Mouse (Mus musculus) gastrocnemius, adult 18-20 months (tissue): Measurements from ENCODE around the gene Tchp. TPM values are rescaled to one million over a fixed set of nuclear protein-coding genes. Genes with fewer than 3 reads are reported as not detected.

ENCODE experiments used
- DNase-seq: peaks from one replicate; pipeline ENCODE4 v3.0.0; 2021; ENCODE audit warnings: low spot score
- total RNA-seq, 2 experiments: library from RNA; stranded (reverse); gene quantifications; 2 replicates each; pipeline ENCODE4 v1.2.3; 2021

Tchp gene
- total RNA-seq, 2 experiments from 2014 or later, result 2.3 to 2.9 TPM

DNA sequence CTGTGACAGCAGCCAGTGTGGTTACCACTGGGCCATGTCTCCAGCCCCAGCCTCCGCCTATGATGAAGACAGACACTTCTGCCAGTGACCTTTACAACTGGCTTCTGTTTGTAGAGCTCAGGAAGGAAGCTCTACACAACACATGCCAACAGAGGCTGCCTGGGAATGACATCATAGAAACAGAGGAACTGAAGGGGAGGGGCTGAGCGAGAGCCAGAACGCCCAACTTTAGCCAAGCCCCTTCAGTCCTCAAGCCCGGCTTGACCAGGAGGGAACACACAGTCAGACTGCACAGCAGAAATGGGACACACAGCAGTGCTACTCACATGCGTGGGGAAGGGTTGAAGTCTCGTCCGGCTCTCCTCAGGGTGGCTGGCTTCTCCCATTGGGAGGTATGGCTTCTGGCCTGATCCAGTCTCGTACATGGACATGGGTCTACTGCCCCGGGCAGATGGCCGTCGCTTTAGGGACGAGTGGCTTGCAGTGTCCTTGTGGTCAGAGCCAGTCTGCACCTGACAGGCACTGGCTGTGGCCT is 31.2 kb downstream of the Tchp start:
- DNase-seq, result peak; percentile 77

DNA sequence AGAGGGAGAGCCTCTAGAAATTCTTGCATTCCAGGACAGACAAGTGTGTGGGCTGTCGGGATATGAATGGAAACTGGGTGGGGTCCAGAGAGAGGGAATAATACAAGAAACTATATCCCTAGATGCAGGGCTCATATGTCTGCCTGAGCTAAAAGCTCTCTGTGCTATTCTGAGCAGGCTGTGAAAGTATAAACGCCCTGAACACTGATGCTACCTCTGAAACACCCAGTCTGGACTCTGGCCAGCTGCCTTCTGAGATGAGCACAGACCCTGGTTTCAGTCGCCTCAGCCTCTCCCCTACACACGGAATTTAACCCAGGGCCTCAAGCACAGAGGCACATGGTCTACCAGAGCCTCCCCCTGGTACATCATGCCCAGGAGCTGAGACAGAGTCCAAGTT is 33.0 kb downstream of the Tchp start:
- peak; percentile 58 for DNase-seq

DNA sequence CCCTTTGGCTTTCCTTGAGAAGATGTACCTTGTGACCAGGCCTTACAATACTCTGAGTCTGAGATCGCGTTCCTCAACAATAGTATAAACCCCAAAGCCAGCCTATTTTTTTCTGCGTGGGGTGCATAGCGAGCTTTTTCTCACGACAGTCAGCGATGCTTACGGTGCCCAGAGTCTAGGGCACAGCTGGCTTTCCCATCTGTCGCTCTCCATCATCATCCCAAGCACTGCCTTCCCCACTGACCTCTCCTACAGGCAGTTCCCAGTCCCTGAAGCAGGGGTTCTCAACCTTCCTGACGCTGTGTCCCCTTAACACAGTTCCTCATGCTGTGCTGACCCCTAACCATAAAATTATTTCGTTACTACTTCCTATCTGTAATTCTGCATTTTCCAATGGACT is 35.0 kb downstream of the Tchp start:
- no peak for DNase-seq

DNA sequence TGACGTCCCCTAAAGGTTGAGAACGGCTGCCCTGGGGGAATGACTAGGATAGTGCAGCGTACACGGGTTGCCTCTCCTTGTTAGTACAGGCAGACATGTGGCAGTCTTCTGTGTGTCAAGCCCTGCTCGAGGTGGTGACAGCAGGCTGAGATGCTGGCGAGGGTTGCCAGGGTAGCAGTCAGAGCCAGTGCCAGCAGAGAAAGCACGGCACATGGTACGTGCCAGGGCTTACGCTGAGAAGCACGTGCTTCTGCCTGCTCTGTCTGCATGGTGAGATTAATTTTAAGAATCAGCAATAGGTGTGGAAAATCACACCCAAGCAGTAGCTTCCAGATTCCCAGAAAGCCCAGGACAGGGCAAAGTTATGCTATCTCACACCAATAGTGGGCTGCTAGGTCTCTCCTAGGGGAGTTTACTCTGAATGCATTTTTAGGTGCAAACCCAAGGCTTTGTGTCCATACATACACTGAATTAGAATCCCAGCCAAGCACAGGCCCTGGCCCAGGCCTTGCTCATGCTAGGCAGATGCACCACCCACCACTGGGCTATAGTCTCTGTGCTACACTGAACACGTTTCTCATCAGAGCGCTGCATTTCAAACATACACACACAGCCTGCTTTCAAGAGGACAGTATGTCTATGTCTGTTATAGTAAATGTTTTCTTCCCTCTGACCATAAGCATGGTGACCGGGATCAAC is 35.6 kb downstream of the Tchp start:
- no peak for DNase-seq

DNA sequence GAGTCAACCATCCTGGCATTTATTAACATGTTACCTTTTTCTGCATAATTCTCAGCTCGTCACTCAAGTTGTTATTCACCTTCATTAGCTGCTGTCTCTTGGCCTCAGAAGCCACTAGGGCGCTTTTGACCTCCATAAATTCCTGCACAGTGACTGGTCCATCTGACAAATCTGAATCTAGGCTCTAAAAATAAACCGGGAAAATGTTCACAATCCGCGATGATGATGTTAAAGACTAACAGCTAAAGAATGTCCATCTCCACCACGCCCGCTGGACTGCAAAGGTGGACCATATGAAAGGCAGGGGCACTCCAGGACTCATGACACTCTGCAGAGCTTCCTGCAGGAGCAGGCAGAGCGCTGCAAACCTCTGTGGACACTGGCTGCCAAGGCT is 36.1 kb downstream of the Tchp start:
- DNase-seq, result no peak

DNA sequence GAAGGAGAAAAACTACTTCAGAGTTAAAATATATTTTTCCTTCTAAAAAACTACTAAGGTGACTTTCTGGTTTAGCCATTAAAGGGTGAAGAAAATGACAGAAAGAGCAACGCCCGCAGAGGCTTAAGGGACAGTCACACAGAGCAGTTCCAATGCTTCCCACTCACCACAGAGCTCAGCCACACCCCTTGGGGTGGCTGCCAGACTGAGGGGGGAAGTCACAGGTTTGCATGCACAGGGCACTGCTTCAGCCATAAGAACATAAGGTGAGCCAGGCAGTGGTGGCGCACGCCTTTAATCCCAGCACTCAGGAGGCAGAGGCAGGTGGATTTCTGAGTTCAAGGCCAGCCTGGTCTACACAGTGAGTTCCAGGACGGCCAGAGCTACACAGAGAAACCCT is 38.0 kb downstream of the Tchp start:
- no peak for DNase-seq

DNA sequence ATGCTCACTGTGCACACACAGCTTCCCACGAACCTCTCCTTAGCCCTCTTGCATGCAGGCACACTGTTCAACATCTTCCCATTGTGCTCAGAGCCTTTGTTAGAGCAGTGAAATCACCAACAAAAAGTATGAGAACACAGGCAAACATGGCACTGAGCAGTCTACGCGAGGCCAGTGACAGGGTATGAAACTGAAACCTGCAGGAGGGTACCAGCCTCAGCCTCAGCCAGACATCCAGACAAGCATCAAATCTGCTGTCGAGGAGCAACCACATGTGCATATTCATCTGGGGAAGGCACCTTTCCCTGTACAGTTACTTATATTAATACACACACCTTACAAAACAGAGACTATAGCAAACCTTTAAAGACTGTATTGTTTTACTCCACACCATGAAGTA is 39.3 kb downstream of the Tchp start:
- no peak for DNase-seq

DNA sequence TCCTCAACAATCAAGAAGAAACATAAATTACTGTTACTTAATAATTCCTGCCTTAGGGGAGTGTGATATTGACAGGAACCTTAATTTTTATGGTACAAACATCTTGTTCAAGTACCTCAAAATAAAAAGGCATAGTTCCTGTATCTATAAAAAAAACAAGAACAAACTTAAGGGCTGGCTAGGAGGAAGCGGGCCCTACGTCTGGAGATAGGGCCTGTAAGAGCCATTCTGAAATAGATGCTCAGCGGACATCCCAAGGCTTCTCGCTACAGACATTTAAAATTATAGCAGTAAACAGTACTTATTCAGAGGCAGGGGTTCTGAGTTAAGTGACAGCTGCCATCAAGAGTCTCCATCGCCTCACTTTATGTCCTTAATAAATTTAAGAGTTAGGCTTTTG is 40.0 kb downstream of the Tchp start:
- DNase-seq, result no peak

DNA sequence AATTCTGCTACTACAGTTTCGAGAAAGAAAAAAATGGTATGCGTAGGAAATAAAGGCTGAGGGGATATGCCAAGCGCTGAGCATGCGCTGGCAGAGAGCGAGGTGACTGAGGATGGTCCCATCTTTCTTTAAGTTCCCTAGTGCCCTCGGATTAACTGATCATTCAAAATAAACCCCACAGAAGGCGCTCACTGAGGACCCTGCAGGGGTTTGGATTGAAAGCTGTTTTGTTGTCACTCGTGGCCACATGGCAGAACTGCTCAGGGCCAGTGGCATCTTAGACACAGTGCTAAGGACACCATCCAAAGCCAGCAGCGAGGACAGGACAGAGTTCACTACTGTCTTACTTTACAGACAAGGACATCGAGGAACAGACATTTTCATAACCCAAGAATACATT is 42.8 kb downstream of the Tchp start:
- DNase-seq, result no peak

DNA sequence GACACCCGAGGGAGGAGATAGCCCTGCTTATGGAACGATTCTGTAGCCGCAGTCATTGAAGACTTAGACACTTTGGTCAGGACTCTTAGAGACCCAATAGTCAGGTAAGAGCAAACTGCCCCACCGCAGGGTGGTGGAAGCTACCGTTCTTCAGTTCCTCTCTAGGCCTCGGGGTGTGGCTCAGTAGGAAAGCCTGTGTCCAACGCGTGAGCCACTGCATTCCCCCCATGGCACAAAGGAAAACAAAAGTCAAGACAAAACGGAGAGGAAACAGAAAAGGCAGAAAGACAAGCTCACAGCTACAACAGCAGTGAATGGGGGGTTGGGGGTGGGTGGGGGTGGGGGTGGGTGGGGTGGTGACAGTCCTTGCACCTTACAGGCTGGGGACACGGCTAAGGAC is 44.8 kb downstream of the Tchp start:
- no peak for DNase-seq

DNA sequence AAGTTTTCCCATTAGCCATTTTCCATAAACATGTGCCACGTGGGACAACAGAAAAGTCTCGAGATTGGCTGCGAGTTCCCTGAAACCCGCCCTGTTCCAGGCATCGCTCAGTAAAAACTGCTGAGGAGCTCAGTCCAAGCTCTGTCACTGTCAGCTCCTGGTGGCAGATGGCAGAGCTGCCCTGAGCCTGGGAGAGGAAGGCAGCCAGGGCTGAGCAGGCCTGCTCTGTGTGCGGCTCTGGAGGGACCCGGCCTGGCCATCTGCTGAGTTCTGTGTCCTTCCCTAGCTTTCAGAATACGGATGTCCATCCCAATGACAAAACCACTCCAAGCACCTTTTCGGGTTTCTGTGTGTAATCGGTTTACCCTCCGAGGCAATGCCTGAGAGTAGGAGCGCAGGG is 45.8 kb downstream of the Tchp start:
- no peak for DNase-seq

DNA sequence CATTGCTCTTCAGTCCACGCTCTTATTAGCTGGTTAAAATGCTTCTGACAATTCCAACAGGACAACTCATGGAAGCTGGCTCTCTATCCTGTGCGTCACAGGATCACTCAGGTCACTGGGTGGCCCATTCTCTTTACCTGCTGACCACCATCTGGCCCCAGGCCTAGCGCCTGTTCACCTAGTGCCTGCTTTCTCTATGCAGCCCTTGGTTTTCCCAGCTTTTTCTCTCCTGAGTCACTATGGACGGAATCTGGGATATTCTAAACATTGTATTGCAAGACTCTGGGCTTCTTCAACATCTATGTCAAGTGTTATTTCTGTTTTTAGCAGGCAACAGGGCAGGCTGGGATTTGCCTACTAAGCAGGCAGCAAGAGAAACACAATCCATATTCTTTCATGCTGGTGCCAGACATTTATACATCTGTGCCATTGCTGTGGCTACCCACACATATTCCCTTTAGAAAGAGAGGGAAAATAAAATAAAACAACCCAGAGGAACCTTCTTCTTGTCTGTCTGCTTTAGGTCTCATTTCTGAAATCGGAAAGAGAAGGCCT is 52.1 kb downstream of the Tchp start:
- DNase-seq, result no peak

DNA sequence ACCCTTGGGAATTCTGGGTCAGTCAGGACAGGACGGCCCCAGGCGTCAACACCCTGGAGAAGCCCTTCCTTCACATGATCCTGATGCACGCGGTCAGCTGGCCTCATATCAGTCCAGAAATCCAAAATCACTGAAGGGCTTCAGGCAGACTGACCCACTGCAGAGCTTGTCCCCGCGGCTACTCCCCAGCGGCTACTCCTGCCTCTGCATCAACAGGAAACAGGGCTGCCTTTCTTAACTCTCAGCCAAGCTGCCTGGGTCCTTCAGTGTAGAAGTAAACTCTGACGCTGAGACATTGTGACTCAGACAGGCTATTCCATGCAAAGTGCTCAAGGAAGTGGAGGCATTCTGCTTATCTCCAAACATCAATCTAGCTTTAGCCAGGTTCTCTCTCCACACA is 54.4 kb downstream of the Tchp start:
- no peak for DNase-seq

DNA sequence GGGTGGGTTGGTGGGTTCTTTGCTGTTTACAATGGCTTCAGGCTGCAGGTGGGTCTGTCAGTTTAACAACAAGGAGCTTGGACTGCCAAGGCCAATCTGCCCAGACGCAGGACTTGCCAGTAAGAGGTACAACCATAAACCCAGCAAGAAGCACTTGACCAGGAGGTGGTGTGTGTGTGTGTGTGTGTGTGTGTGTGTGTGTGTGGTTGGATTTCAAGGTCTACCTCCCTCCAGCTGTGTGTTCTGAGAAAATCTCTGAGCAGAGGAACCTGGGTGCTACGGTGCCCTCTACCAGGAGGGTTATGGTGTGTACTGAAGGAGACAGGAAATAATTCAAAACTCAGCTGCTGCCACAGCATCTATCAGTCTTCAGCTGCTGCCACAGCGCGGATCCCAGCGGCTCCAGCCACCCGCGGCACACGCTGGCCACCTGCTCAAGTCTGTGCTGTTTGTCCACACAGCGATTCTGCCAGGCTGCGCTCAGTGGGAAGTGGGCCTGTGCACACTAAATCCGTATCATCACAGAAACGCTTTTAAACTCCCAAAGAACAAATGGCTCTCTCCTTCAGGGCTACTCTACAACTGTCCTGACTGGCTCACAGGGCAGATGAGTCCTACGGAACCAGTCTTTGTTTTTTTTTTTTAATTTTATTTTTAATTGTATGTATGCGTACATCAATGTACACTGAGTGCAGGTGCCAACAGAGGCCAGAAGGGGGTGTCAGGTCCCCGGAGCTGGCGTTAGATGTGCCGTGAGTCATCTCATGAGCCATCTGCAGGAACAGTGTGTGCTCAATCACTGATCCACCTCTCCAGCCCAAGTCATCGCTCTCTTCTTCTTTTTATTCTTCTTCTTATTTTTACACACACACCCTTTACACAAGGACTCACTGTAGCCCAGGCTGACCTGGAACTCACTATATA is 57.5 kb downstream of the Tchp start:
- no peak for DNase-seq

DNA sequence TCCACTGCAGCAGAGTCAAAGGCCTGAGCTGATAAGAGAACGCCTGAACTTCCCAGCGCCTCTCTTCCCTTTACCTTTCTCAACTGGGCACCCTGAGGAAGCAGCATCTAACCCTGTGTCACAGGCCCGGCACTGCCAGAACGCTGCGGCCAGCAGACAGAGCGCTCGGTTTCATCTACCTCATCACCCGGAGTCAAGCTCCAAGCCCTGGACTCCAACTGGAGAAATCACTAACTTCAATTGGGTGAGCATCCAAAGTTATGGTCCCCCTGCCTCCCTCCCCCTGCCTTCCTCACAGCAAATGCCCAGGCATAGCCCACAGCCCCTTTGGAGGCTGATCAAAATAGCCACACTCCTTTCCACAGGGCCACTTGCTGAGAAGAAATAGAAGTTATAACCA is 59.1 kb downstream of the Tchp start:
- DNase-seq, result no peak

DNA sequence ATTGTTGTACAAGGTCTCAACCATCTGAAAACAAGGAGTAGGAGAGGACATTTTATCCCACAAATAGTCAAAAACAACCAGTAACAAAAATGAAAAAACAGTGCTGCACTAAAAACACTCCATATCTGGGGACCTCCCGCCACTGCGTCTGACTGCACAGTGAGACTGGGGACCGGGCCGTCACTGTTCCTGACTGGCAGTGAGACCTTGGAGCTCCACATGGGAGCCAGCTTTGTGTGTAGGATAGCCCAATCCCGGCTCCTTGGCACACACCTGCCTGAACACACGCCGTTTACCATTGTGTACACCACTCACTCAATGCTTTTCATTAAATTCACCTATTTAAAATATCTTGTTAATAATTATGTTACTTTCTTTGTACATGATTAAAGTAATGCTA is 59.6 kb downstream of the Tchp start:
- DNase-seq, result no peak

DNA sequence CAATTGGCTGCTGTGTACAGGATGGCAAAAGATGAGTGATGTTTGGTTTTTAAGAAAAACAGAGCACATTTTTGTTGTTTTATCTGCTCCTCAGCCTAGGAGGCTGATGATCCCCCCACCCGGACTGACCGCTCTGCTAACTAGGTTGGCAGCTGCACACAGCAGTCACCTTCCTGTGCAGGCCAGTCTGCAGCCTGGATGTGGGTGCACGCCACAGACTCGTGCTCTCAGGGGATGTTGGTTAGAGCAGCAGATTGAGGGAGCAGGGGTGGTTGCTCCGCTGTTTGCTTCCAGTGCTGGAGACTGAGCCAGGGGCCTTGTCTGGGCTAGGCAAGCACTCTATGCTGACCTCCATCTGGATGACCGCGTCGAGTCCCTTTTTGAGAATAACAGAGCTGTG is 62.2 kb downstream of the Tchp start:
- no peak for DNase-seq

DNA sequence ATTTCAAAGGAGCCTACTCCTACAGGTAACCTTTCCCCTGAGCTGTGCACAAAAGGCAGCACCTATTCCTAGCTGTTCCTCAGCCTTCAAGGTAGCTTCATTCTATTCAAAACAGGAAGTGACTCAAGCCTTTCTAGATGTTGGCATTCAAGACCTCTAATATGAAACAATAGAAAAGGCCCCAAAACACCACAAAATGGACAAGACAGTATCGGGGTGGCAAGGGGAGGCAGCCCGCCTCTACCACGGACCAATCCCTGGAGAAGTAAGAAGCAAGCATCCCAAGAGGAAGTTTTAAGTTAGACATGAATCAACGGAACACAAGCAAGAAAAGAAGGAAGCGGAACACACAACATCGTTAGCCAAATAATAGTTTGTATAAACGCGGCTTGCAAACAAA is 64.2 kb downstream of the Tchp start:
- no peak for DNase-seq
